Mouse (Mus musculus): ENCODE measurements around the gene Trip6.

- TF ChIP-seq MAX (IDR thresholded peaks at IDR 0.05; ENCODE audit: low read depth) (no peak), POLR2A (IDR thresholded peaks at IDR 0.05; ENCODE audit: insufficient read length, low read depth) (no peak)
Observed at GRCm38 (mm10) chr5:137343412-137343811, 29.2 kb upstream of the Trip6 start.
